Mouse (Mus musculus): ENCODE data around the gene Alpk3.

DNA sequence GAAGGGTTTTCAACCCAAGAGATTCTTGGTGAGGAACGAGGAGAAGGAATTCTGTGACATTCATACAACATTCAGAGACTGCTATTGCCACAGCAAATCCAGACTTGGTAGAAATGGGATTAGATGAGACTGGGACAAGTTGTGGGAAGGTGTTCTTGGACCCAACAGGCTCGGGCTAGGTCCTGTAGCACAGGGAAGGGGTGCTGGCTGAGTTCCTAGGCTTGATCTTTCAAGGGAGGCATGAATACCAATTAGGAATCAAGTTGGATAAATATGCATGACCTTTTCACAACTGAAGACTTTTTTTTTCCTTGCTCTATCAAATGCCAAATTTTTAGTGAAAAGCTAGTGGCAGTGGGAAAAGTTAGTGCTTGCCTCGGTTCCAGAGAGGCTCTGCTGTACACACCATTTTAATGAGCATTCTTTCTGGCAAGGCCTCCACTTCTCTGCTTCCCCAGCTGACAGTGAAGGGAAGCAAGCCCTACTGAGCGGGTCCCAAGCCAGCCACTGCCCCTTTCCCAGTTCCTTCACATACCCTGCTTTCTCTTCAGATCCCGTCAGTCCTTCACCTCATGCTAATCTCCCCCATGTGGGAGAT, 14.3 kb upstream of the Alpk3 start:
- TF ChIP-seq CTCF (IDR thresholded peaks at IDR 0.05; ENCODE audit: control insufficient read depth, insufficient read depth, insufficient replicate concordance, low read depth, low read length) (no peak), POLR2A (IDR thresholded peaks at IDR 0.05; ENCODE audit: control insufficient read depth, low read depth, low read length) (no peak)
